Comparison of ENCODE assay signal across 8 mouse cellular contexts in the genomic region with DNA sequence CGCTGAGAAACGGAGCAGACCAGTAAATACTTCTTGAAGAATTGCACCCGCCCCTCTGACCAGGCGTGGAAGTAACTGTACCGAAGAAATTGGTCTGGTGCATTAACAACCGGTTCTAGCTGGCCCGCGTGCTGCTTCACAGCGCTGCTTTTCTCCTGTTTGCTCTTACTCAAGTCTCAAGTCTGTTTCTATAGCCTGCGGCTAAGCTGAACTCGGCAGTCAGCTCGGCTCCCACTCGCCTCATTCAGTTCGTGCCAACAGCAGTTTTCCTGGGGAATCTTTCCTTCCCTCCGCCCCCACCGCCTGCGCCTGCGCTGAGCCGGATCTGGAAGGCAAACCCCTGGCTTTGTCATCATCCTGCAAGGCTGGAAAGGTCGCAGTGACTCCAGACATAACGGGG. TPM values are rescaled to one million over a fixed set of nuclear protein-coding genes. Genes with fewer than 3 reads are reported as not detected.
A peak's percentile ranks its signal among the peaks of the same experiment; 100 is the strongest.
DNase-seq lines count a peak whose midpoint lies in the region; ATAC-seq and TF ChIP-seq lines count a peak whose summit lies in the region.
"Had no signal": no experiment of that assay in that cellular context is flagged by ENCODE, and none has a peak within 500 bp of the region (broad histone marks: within the 10 kb centered on the region; RNA-seq: fewer than 3 reads in every experiment).

No protein-coding gene starts in this region.

- peak overlapping the region; percentile 76 for H3K27ac ChIP-seq in forebrain, embryonic 15.5 days (replicated peaks)
- no peak overlapping the region for H3K27ac ChIP-seq in heart, embryonic 16.5 days (ENCODE audit: low read length)
- H3K27ac ChIP-seq in liver, postnatal 0 days (ENCODE audit: low read depth) = no peak overlapping the region

- peak overlapping the region; percentile 27 for H3K4me3 ChIP-seq in forebrain, embryonic 15.5 days
- peak overlapping the region; percentile 46 for H3K4me3 ChIP-seq in heart, embryonic 16.5 days (ENCODE audit: low read length)
- no peak overlapping the region for H3K4me3 ChIP-seq in liver, postnatal 0 days (ENCODE audit: low read depth, low read length)
- H3K4me3 ChIP-seq: erythroblast, embryonic 14.5 days had no signal

- H3K9me3 ChIP-seq in forebrain, embryonic 15.5 days = no peaks in the 10 kb centered on the region
- peaks cover 3% of the 10 kb centered on the region; the same call in 1 of the 2 replicates for H3K9me3 ChIP-seq in heart, embryonic 16.5 days (replicated peaks; ENCODE audit: control insufficient read depth, low read length)
- H3K9me3 ChIP-seq in liver, postnatal 0 days (ENCODE audit: low read length) = no peaks in the 10 kb centered on the region

- peak overlapping the region; percentile 32 for H3K9ac ChIP-seq in forebrain, embryonic 15.5 days (replicated peaks)
- peak overlapping the region; percentile 51 for H3K9ac ChIP-seq in heart, embryonic 16.5 days (ENCODE audit: low read length)
- no peak overlapping the region for H3K9ac ChIP-seq in liver, postnatal 0 days (replicated peaks)

- peak overlapping the region; percentile 45 for H3K4me2 ChIP-seq in forebrain, embryonic 15.5 days (replicated peaks)
- peak overlapping the region; percentile 70 for H3K4me2 ChIP-seq in heart, embryonic 16.5 days (ENCODE audit: low read depth, low read length)
- H3K4me2 ChIP-seq in liver, postnatal 0 days (ENCODE audit: low read depth, low read length) = peak overlapping the region; percentile 43

- H3K27me3 ChIP-seq in forebrain, embryonic 15.5 days = no peaks in the 10 kb centered on the region
- no peaks in the 10 kb centered on the region for H3K27me3 ChIP-seq in heart, embryonic 16.5 days (ENCODE audit: control insufficient read depth, insufficient read depth, low read length)
- H3K27me3 ChIP-seq in liver, postnatal 0 days (ENCODE audit: insufficient read depth, low read length) = no peaks in the 10 kb centered on the region

- DNase-seq in cerebellum, postnatal 10 days = peak; percentile 74 to 84
- peak; percentile 64 to 76 for DNase-seq in kidney, postnatal 25 days
- DNase-seq in liver, postnatal 0 days = peak; percentile 28
- peak; percentile 42 for DNase-seq in ovary, postnatal 14 days (ENCODE audit: low spot score)

- TF ChIP-seq CTCF in liver, postnatal 0 days (IDR thresholded peaks at IDR 0.05; ENCODE audit: low read depth) = no peak

- WGBS in forebrain, embryonic 15.5 days = 8% methylated on average over 21 of the region's 21 CpGs
- WGBS in heart, embryonic 16.5 days = 18% methylated on average over 21 of the region's 21 CpGs
- WGBS in liver, postnatal 0 days (ENCODE audit: insufficient replicate concordance) = 37% methylated on average over 21 of the region's 21 CpGs

- ATAC-seq in forebrain, embryonic 15.5 days (replicated peaks) = peak; percentile 63
- ATAC-seq in heart, embryonic 16.5 days (replicated peaks; ENCODE audit: extremely low read depth, insufficient read depth, low FRiP score) = no peak; the same call in 1 of the 2 replicates
- ATAC-seq in liver, postnatal 0 days = no peak
- ATAC-seq in activated CD4-positive, CD25-positive, alpha-beta regulatory T cell, adult 4 months = no peak

- TF ChIP-seq EP300 in liver, postnatal 0 days (IDR thresholded peaks at IDR 0.05; ENCODE audit: low read depth) = no peak

- H3K4me1 ChIP-seq in forebrain, embryonic 15.5 days = peaks cover 48% of the 10 kb centered on the region
- H3K4me1 ChIP-seq in heart, embryonic 16.5 days (ENCODE audit: control insufficient read depth, insufficient read depth, low read length) = peaks cover 10% of the 10 kb centered on the region; the same call in 1 of the 2 replicates
- no peaks in the 10 kb centered on the region for H3K4me1 ChIP-seq in liver, postnatal 0 days (ENCODE audit: insufficient read depth)

- H3K36me3 ChIP-seq in forebrain, embryonic 15.5 days = no peaks in the 10 kb centered on the region
- H3K36me3 ChIP-seq in heart, embryonic 16.5 days (ENCODE audit: control insufficient read depth, insufficient read depth) = no peaks in the 10 kb centered on the region
- H3K36me3 ChIP-seq in liver, postnatal 0 days (replicated peaks; ENCODE audit: insufficient read depth, low read length) = no peaks in the 10 kb centered on the region

RNA-seq across cellular contexts. Expression of gene Bcl9, which starts 14.3 kb away (rescaled TPM):
- 111 and 113 TPM in 2 replicates for polyA plus RNA-seq in forebrain, embryonic 15.5 days (2015; fragmentation: Nextera tagmentation; extraction: Ambion mirVana)
- polyA plus RNA-seq in heart, embryonic 16.5 days (2015; fragmentation: Nextera tagmentation; extraction: Ambion mirVana) = 29.9 and 31.4 TPM in 2 replicates
- polyA plus RNA-seq in liver, postnatal 0 days (2015; fragmentation: Nextera tagmentation; extraction: Ambion mirVana) = 3.7 and 4.5 TPM in 2 replicates
- polyA plus RNA-seq in activated CD4-positive, CD25-positive, alpha-beta regulatory T cell, adult 4 months (2017; shearing (Covaris generic)) = 1 to 10 TPM; 2.7 to 3.2 TPM

Comparison
In these comparisons a context has a peak if more than half of its experiments do, and no peak if none do; other contexts are left out.
1. DNase-seq: peak in every context shown above with its lines; median percentile 79 in cerebellum, postnatal 10 days; 70 in kidney, postnatal 25 days; 42 in ovary, postnatal 14 days; 28 in liver, postnatal 0 days.